Mouse (Mus musculus) liver, adult 2 months (tissue): ENCODE results near the gene Pdcd10.

Source experiments
- CTCF ChIP-seq: fragments of 200-500 bp; IDR thresholded peaks from 2 replicates; pipeline ENCODE4 v1.5.1; 2011; ENCODE audit warnings: low read depth, low read length, control low read depth
- POLR2A ChIP-seq: fragments of 200-500 bp; IDR thresholded peaks from 2 replicates; pipeline ENCODE4 v1.6.1; 2011; ENCODE audit warnings: low read length, control low read depth; ENCODE audit not compliant: insufficient read depth; ENCODE audit errors: extremely low read depth

DNA sequence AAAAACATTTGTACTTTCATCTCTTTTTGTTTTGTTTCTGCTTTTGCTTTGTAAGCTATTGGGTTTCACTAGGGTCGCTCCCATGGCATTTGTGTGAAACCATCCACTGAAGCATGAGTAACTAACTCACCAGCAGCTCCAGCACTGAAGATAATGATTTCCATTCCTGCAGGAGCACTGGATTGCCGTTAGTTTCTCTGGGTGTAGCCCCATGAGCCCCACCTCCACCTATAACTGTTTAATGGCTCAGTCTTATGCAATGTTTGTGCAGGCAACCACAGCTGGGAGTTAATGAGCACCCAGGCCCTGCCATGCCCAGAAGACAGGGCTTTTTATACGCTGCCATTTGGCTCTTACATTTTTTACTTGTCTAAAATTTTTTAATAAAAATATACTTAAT is 63.7 kb downstream of the Pdcd10 start:
- TF ChIP-seq CTCF (no peak), POLR2A (no peak)
